In the genomic region with DNA sequence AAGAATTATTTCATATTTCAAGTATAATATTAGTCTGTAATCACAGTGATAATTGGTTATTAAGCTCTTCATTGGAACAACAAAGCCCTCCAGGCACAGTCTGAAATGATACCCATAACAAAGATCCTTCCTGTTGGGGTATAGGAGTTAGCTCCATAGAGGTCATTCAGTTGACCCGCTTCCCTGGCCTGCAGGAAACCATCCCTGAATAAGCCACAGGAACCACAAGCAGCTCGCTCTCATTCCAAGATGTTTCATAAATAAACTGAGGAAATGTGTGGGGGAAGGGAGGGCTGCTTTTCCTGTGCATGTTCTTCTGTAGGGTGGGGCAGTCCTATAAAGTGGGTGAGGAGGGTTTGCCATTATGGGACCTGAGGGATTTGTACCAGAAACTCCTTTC, we compare ENCODE assay signal across 23 mouse cellular contexts. TPM values are rescaled to one million over a fixed set of nuclear protein-coding genes. Genes with fewer than 3 reads are reported as not detected.
DNase-seq lines count a peak whose midpoint lies in the region; ATAC-seq lines count a peak whose summit lies in the region.
"Had no signal": no experiment of that assay in that cellular context is flagged by ENCODE, and none has a peak within 500 bp of the region (broad histone marks: within the 10 kb centered on the region; RNA-seq: fewer than 3 reads in every experiment).

No protein-coding gene starts in this region.

- peak; percentile 35; the same call in 1 of the 2 replicates for ATAC-seq in embryonic facial prominence, embryonic 12.5 days (ENCODE audit: insufficient number of reproducible peaks, insufficient read depth, low FRiP score, low TSS enrichment)
- no peak for ATAC-seq in embryonic facial prominence, embryonic 14.5 days (ENCODE audit: low read depth)
- ATAC-seq: forebrain, embryonic 15.5 days had no signal

- no peaks in the 10 kb centered on the region for H3K27me3 ChIP-seq in embryonic facial prominence, embryonic 12.5 days
- H3K27me3 ChIP-seq in embryonic facial prominence, embryonic 10.5 days (replicated peaks; ENCODE audit: low read depth, poor library complexity, severe bottlenecking): no peaks in the 10 kb centered on the region
- H3K27me3 ChIP-seq in embryonic facial prominence, embryonic 14.5 days (replicated peaks; ENCODE audit: control insufficient read depth, insufficient read depth, low read length): no peaks in the 10 kb centered on the region
- H3K27me3 ChIP-seq: forebrain, embryonic 15.5 days; heart, embryonic 12.5 days; hindbrain, embryonic 13.5 days; liver, embryonic 15.5 days had no signal

- H3K4me1 ChIP-seq in embryonic facial prominence, embryonic 12.5 days: no peaks in the 10 kb centered on the region
- H3K4me1 ChIP-seq in embryonic facial prominence, embryonic 10.5 days: peaks cover 4% of the 10 kb centered on the region; the same call in 1 of the 2 replicates
- no peaks in the 10 kb centered on the region for H3K4me1 ChIP-seq in embryonic facial prominence, embryonic 14.5 days (ENCODE audit: control insufficient read depth, insufficient read depth, low read length)
- H3K4me1 ChIP-seq: forebrain, embryonic 15.5 days; heart, embryonic 12.5 days; hindbrain, embryonic 13.5 days; limb, embryonic 10.5 days; liver, embryonic 15.5 days had no signal

- H3K36me3 ChIP-seq in embryonic facial prominence, embryonic 12.5 days: no peaks in the 10 kb centered on the region
- H3K36me3 ChIP-seq in embryonic facial prominence, embryonic 10.5 days (replicated peaks): no peaks in the 10 kb centered on the region
- no peaks in the 10 kb centered on the region for H3K36me3 ChIP-seq in embryonic facial prominence, embryonic 14.5 days (ENCODE audit: control insufficient read depth, insufficient read depth, low read length)
- H3K36me3 ChIP-seq: forebrain, embryonic 15.5 days; heart, embryonic 12.5 days; hindbrain, embryonic 13.5 days; limb, embryonic 10.5 days; liver, embryonic 15.5 days had no signal

- H3K9ac ChIP-seq in embryonic facial prominence, embryonic 12.5 days: no peak overlapping the region
- no peak overlapping the region for H3K9ac ChIP-seq in embryonic facial prominence, embryonic 14.5 days (ENCODE audit: low read depth, low read length)
- H3K9ac ChIP-seq: forebrain, embryonic 15.5 days; heart, embryonic 12.5 days; hindbrain, embryonic 13.5 days; liver, embryonic 15.5 days had no signal

- 36% methylated on average over 2 of the region's 2 CpGs for WGBS in embryonic facial prominence, embryonic 12.5 days
- WGBS in embryonic facial prominence, embryonic 10.5 days: 44% methylated on average over 2 of the region's 2 CpGs
- WGBS in embryonic facial prominence, embryonic 14.5 days: 32% methylated on average over 2 of the region's 2 CpGs

- no peak for DNase-seq in embryonic facial prominence, embryonic 10.5 days (ENCODE audit: low spot score)
- peak; percentile 14 for DNase-seq in kidney, postnatal 10 days
- DNase-seq in kidney, adult 11 months: no peak
- peak; percentile 5 for DNase-seq in embryonic facial prominence, embryonic 14.5 days (ENCODE audit: low spot score)
- peak; percentile 42 for DNase-seq in lung, postnatal 36 days
- no peak for DNase-seq in neural tube, embryonic 10.5 days (ENCODE audit: extremely low spot score, low spot score)
- DNase-seq in cerebellum, postnatal 36 days: no peak
- DNase-seq: adrenal gland, postnatal 14 days; cerebellum, adult 8-10 months; gastrocnemius, postnatal 10 days; heart, adult 18-20 months; heart, postnatal 10 days; kidney, adult 2 months; liver; right cerebral cortex, postnatal 14 days; spleen, adult 18-20 months had no signal

- H3K9me3 ChIP-seq in embryonic facial prominence, embryonic 12.5 days: no peaks in the 10 kb centered on the region
- H3K9me3 ChIP-seq in embryonic facial prominence, embryonic 10.5 days: no peaks in the 10 kb centered on the region
- no peaks in the 10 kb centered on the region for H3K9me3 ChIP-seq in embryonic facial prominence, embryonic 14.5 days (ENCODE audit: control insufficient read depth, low read length)
- H3K9me3 ChIP-seq: forebrain, embryonic 15.5 days; heart, embryonic 12.5 days; hindbrain, embryonic 13.5 days; limb, embryonic 10.5 days; liver, embryonic 15.5 days had no signal

- H3K4me3 ChIP-seq in embryonic facial prominence, embryonic 12.5 days: no peak overlapping the region
- no peak overlapping the region for H3K4me3 ChIP-seq in embryonic facial prominence, embryonic 10.5 days
- H3K4me3 ChIP-seq in embryonic facial prominence, embryonic 14.5 days (ENCODE audit: low read depth, low read length): no peak overlapping the region
- H3K4me3 ChIP-seq: forebrain, embryonic 15.5 days; heart, embryonic 12.5 days; hindbrain, embryonic 13.5 days; limb, embryonic 10.5 days; liver, embryonic 15.5 days had no signal

- no peak overlapping the region for H3K4me2 ChIP-seq in embryonic facial prominence, embryonic 12.5 days (replicated peaks)
- no peak overlapping the region for H3K4me2 ChIP-seq in embryonic facial prominence, embryonic 14.5 days (ENCODE audit: low read depth, low read length)
- H3K4me2 ChIP-seq: forebrain, embryonic 15.5 days; heart, embryonic 12.5 days; hindbrain, embryonic 13.5 days; liver, embryonic 15.5 days; midbrain, embryonic 11.5 days had no signal

- H3K27ac ChIP-seq in embryonic facial prominence, embryonic 12.5 days: no peak overlapping the region
- no peak overlapping the region for H3K27ac ChIP-seq in embryonic facial prominence, embryonic 10.5 days (replicated peaks)
- H3K27ac ChIP-seq in embryonic facial prominence, embryonic 14.5 days (replicated peaks; ENCODE audit: low read depth, low read length): no peak overlapping the region
- H3K27ac ChIP-seq: forebrain, embryonic 15.5 days; hindbrain, embryonic 13.5 days; limb, embryonic 10.5 days; liver, embryonic 15.5 days had no signal

RNA-seq across cellular contexts. Expression of gene Rspo3, which starts 27.5 kb away (rescaled TPM):
- polyA plus RNA-seq in embryonic facial prominence, embryonic 12.5 days (2016; fragmentation: Nextera tagmentation; extraction: Ambion mirVana): 19.9 and 23.1 TPM in 2 replicates
- polyA plus RNA-seq in embryonic facial prominence, embryonic 10.5 days (2016; fragmentation: Nextera tagmentation; extraction: Ambion mirVana): 5.6 TPM in 2 replicates
- polyA plus RNA-seq in embryonic facial prominence, embryonic 14.5 days (2014; fragmentation: Nextera tagmentation; extraction: Ambion mirVana): 14.8 TPM in 2 replicates

Comparison
In these comparisons a context has a peak if more than half of its experiments do, and no peak if none do; other contexts are left out.
1. DNase-seq: peak in kidney, postnatal 10 days (single experiment), embryonic facial prominence, embryonic 14.5 days (single experiment) and lung, postnatal 36 days (single experiment); none in embryonic facial prominence, embryonic 10.5 days (single experiment), kidney, adult 11 months (single experiment), neural tube, embryonic 10.5 days (single experiment) and cerebellum, postnatal 36 days (0 of 2).